Mouse (Mus musculus): ENCODE data around the gene Tmprss11f.
"Not testable (repeated sequence)": the region's sequence is repeated elsewhere in the genome, so short reads cannot be mapped to it uniquely, and the experiment has no call there.

GRCm38 (mm10) chr5:86649185-86649584 lies 17.0 kb upstream of the Tmprss11f start:
- not testable (repeated sequence) for TF ChIP-seq POLR2A (IDR thresholded peaks at IDR 0.05; ENCODE audit: low read depth, low read length); CTCF (IDR thresholded peaks at IDR 0.05; ENCODE audit: borderline replicate concordance, insufficient read depth, low read length)
